19 mouse cellular contexts compared by ENCODE assay signal in the genomic region with DNA sequence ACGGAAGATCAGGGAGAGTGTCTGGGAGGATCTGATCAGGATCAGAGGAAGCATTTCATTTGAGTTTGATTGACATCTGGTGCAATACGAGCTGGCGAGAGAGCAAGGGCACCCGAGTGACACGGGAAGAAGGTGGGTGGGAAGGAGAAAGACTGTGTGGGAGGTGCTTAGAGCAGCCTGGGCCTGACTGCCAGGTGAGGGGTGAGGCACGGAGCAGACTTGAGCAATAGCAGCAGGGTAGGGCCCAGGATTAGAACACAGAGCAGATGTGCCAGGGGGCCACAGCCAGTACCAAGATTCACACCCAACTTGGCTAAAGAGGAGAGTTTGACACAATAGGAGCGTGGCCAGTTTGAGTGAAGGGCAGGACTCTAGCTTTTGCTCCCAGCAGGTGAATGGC.
"Had no signal": no experiment of that assay in that cellular context is flagged by ENCODE, and none has a peak within 500 bp of the region (broad histone marks: within the 10 kb centered on the region; RNA-seq: fewer than 3 reads in every experiment).

No protein-coding gene starts in this region.

- H3K36me3 ChIP-seq: midbrain, embryonic 15.5 days had no signal

- H3K27me3 ChIP-seq: kidney, embryonic 15.5 days; lung, embryonic 15.5 days; midbrain, embryonic 12.5 days; midbrain, embryonic 15.5 days; neural tube, embryonic 13.5 days had no signal

- H3K4me3 ChIP-seq: kidney, embryonic 15.5 days; left cerebral cortex, adult 2 months; lung, embryonic 15.5 days; midbrain, embryonic 12.5 days; midbrain, embryonic 15.5 days; myocyte; neural tube, embryonic 13.5 days had no signal

- ATAC-seq: midbrain, embryonic 15.5 days had no signal

- H3K27ac ChIP-seq: kidney, embryonic 15.5 days; left cerebral cortex, adult 2 months; liver, embryonic 14.5 days; lung, embryonic 15.5 days; midbrain, embryonic 12.5 days; midbrain, embryonic 15.5 days; neural tube, embryonic 13.5 days had no signal

- H3K9me3 ChIP-seq: lung, embryonic 15.5 days; midbrain, embryonic 12.5 days; midbrain, embryonic 15.5 days had no signal

- H3K4me1 ChIP-seq: kidney, embryonic 15.5 days; lung, embryonic 15.5 days; midbrain, embryonic 12.5 days; midbrain, embryonic 15.5 days; neural tube, embryonic 13.5 days had no signal

- DNase-seq: kidney, adult 18-20 months; kidney, postnatal 10 days; kidney, postnatal 36 days; layer of hippocampus, postnatal 36 days; lung, adult 18-20 months; lung, postnatal 10 days; retina, postnatal 1 day; thymus, adult 2 months; thymus, postnatal 14 days; thymus, postnatal 4 days had no signal

- H3K9ac ChIP-seq: kidney, embryonic 15.5 days; liver, embryonic 14.5 days; lung, embryonic 15.5 days; midbrain, embryonic 12.5 days; midbrain, embryonic 15.5 days; neural tube, embryonic 13.5 days had no signal

- H3K4me2 ChIP-seq: kidney, embryonic 15.5 days; liver, embryonic 11.5 days; lung, embryonic 15.5 days; midbrain, embryonic 12.5 days; midbrain, embryonic 15.5 days; neural tube, embryonic 13.5 days had no signal
